Mouse (Mus musculus): ENCODE data around the gene Kidins220. TPM values are rescaled to one million over a fixed set of nuclear protein-coding genes. Genes with fewer than 3 reads are reported as not detected.

The Kidins220 gene
- total and polyA plus RNA-seq, 3 experiments: 41.6 to 68.4 (median 68.4) TPM

- TF ChIP-seq POLR2A (IDR thresholded peaks at IDR 0.05; ENCODE audit: insufficient read depth, low read depth, low read length): no peak
- no peak for TF ChIP-seq EP300 (IDR thresholded peaks at IDR 0.05; ENCODE audit: insufficient read depth, low read depth, low read length)
- no peak for TF ChIP-seq CTCF (IDR thresholded peaks at IDR 0.05)
- intact Hi-C loops (cut with DNase I): no loop called here
- no peaks in the 10 kb centered on the region for H3K79me2 ChIP-seq (replicated peaks; ENCODE audit: control insufficient read depth, insufficient read depth, low read length)
- H3K27me3 ChIP-seq (ENCODE audit: control insufficient read depth, insufficient read depth, low read length): no peaks in the 10 kb centered on the region
- DNase-seq: no peak
- H3K4me1 ChIP-seq (ENCODE audit: control insufficient read depth, insufficient read depth, low read length): no peaks in the 10 kb centered on the region; the same call in 1 of the 2 replicates
- no peak overlapping the region for H3K4me3 ChIP-seq
- no peaks in the 10 kb centered on the region for H3K36me3 ChIP-seq (ENCODE audit: control insufficient read depth, insufficient read depth, low read length)
- H3K9ac ChIP-seq (ENCODE audit: low read depth, low read length): no peak overlapping the region
- WGBS: 78% methylated on average over 6 of the region's 6 CpGs
- no peak overlapping the region for H3K27ac ChIP-seq
Measured at GRCm38 (mm10) chr12:24965406-24965805, 9.3 kb upstream of the Kidins220 start.

GRCm38 (mm10) chr12:24966046-24966445 lies 8.7 kb upstream of the Kidins220 start:
- Histone ChIP-seq H3K9ac (ENCODE audit: low read depth, low read length) (no peak overlapping the region), H3K4me1 (ENCODE audit: control insufficient read depth, insufficient read depth, low read length) (no peaks in the 10 kb centered on the region; the same call in 1 of the 2 replicates)
- 75% methylated on average over 2 of the region's 2 CpGs for WGBS

GRCm38 (mm10) chr12:24971490-24972200 lies 3.1 kb upstream of the Kidins220 start:
- intact Hi-C loops (cut with DNase I): no loop called here
- peaks cover 3% of the 10 kb centered on the region for H3K36me3 ChIP-seq (ENCODE audit: control insufficient read depth, insufficient read depth, low read length)
- no peaks in the 10 kb centered on the region for H3K27me3 ChIP-seq (ENCODE audit: control insufficient read depth, insufficient read depth, low read length)
- peaks cover 3% of the 10 kb centered on the region for H3K4me1 ChIP-seq (ENCODE audit: control insufficient read depth, insufficient read depth, low read length)
- H3K4me3 ChIP-seq: no peak overlapping the region
- H3K27ac ChIP-seq: no peak overlapping the region
- WGBS: 89% methylated on average over 5 of the region's 5 CpGs
- no peak overlapping the region for H3K9ac ChIP-seq (ENCODE audit: low read depth, low read length)
- H3K79me2 ChIP-seq (replicated peaks; ENCODE audit: control insufficient read depth, insufficient read depth, low read length): peaks cover 3% of the 10 kb centered on the region; the same call in 1 of the 2 replicates
- no peak for DNase-seq
- TF ChIP-seq CTCF (IDR thresholded peaks at IDR 0.05): no peak
- no peak for TF ChIP-seq POLR2A (IDR thresholded peaks at IDR 0.05; ENCODE audit: insufficient read depth, low read depth, low read length)
- no peak for TF ChIP-seq EP300 (IDR thresholded peaks at IDR 0.05; ENCODE audit: insufficient read depth, low read depth, low read length)

More at GRCm38 (mm10) chr12:24966046-24966445, 8.7 kb upstream of the Kidins220 start:
- intact Hi-C loops (cut with DNase I): no loop called here
- no peaks in the 10 kb centered on the region for H3K79me2 ChIP-seq (replicated peaks; ENCODE audit: control insufficient read depth, insufficient read depth, low read length)
- no peaks in the 10 kb centered on the region for H3K36me3 ChIP-seq (ENCODE audit: control insufficient read depth, insufficient read depth, low read length)
- no peak overlapping the region for H3K4me3 ChIP-seq
- TF ChIP-seq POLR2A (IDR thresholded peaks at IDR 0.05; ENCODE audit: insufficient read depth, low read depth, low read length) (no peak), EP300 (IDR thresholded peaks at IDR 0.05; ENCODE audit: insufficient read depth, low read depth, low read length) (no peak), CTCF (IDR thresholded peaks at IDR 0.05) (no peak)
- H3K27ac ChIP-seq: no peak overlapping the region
- DNase-seq: no peak
- no peaks in the 10 kb centered on the region for H3K27me3 ChIP-seq (ENCODE audit: control insufficient read depth, insufficient read depth, low read length)

- no peak for DNase-seq
- H3K4me3 ChIP-seq: no peak overlapping the region
- peaks cover 11% of the 10 kb centered on the region for H3K36me3 ChIP-seq (ENCODE audit: control insufficient read depth, insufficient read depth, low read length)
- intact Hi-C loops (cut with DNase I): no loop called here
- peaks cover 3% of the 10 kb centered on the region for H3K4me1 ChIP-seq (ENCODE audit: control insufficient read depth, insufficient read depth, low read length)
- 57% methylated on average over 8 of the region's 8 CpGs for WGBS
- no peak overlapping the region for H3K9ac ChIP-seq (ENCODE audit: low read depth, low read length)
- no peak overlapping the region for H3K27ac ChIP-seq
- H3K27me3 ChIP-seq (ENCODE audit: control insufficient read depth, insufficient read depth, low read length): no peaks in the 10 kb centered on the region
- TF ChIP-seq EP300 (IDR thresholded peaks at IDR 0.05; ENCODE audit: insufficient read depth, low read depth, low read length) (no peak), CTCF (IDR thresholded peaks at IDR 0.05) (no peak), POLR2A (IDR thresholded peaks at IDR 0.05; ENCODE audit: insufficient read depth, low read depth, low read length) (no peak)
- H3K79me2 ChIP-seq (replicated peaks; ENCODE audit: control insufficient read depth, insufficient read depth, low read length): peaks cover 7% of the 10 kb centered on the region
Measured at GRCm38 (mm10) chr12:24972371-24973350, 2.1 kb upstream of the Kidins220 start.

- intact Hi-C loops (cut with DNase I): no loop called here
- Histone ChIP-seq H3K27me3 (ENCODE audit: control insufficient read depth, insufficient read depth, low read length) (no peaks in the 10 kb centered on the region), H3K36me3 (ENCODE audit: control insufficient read depth, insufficient read depth, low read length) (peaks cover 12% of the 10 kb centered on the region), H3K27ac (no peak overlapping the region), H3K4me3 (no peak overlapping the region), H3K9ac (ENCODE audit: low read depth, low read length) (no peak overlapping the region), H3K79me2 (replicated peaks; ENCODE audit: control insufficient read depth, insufficient read depth, low read length) (peaks cover 7% of the 10 kb centered on the region), H3K4me1 (ENCODE audit: control insufficient read depth, insufficient read depth, low read length) (peaks cover 3% of the 10 kb centered on the region)
- DNase-seq: no peak
- WGBS: 31% methylated on average over 5 of the region's 5 CpGs
- TF ChIP-seq EP300 (IDR thresholded peaks at IDR 0.05; ENCODE audit: insufficient read depth, low read depth, low read length) (no peak), CTCF (IDR thresholded peaks at IDR 0.05) (no peak)
Measured at GRCm38 (mm10) chr12:24973586-24973985, 1.1 kb upstream of the Kidins220 start.
